Mouse (Mus musculus) liver, postnatal 0 days (tissue): ENCODE results near the gene Pou2f3.

ENCODE experiments used
- CTCF ChIP-seq: sonication (generic); IDR thresholded peaks from 2 replicates; pipeline ENCODE4 v1.5.1; 2016; ENCODE audit warnings: antibody characterized with exemption, low read depth
- EP300 ChIP-seq: IDR thresholded peaks from 2 replicates; pipeline ENCODE4 v1.6.1; 2016; ENCODE audit warnings: antibody characterized with exemption, low read depth, mild to moderate bottlenecking

GRCm38 (mm10) chr9:43151779-43152178, 58.4 kb downstream of the Pou2f3 start:
- no peak for TF ChIP-seq CTCF
- no peak for TF ChIP-seq EP300
